Mouse (Mus musculus): ENCODE measurements around the gene Lmod1.

The Lmod1 gene

GRCm38 (mm10) chr1:135374868-135375581, 50.4 kb downstream of the Lmod1 start, which contains the start of gene Shisa4:
TSS of gene Shisa4 (minus strand) at chr1:135375237.
- ChIA-PET CTCF (interaction anchor here in 2 of 4 experiments (0.6 to 1.3 kb wide), 5 partner anchors 20 to 306 kb away, joined by 3 read pairs; partner anchors contain the start of gene Ptpn7 (in 1 of the 2)), POLR2A (interaction anchor here (0.6 to 2.6 kb wide), 11 partner anchors 9 to 597 kb away, joined by 3 to 9 read pairs (median 4); partner anchors contain the start of gene Timm17a (in 1 of the 4))

GRCm38 (mm10) chr1:135378576-135378975, 54.0 kb downstream of the Lmod1 start:
- ChIA-PET POLR2A (interaction anchor here in 2 of 4 experiments (0.9 to 2.2 kb wide), 3 partner anchors 10 to 122 kb away, joined by 3 to 4 read pairs (median 3); no protein-coding TSS in a partner anchor), CTCF (interaction anchor here in 3 of 4 experiments (0.6 to 2.3 kb wide), 5 partner anchors 122 to 392 kb away, joined by 3 to 6 read pairs (median 3); no protein-coding TSS in a partner anchor)

- ChIA-PET CTCF (interaction anchor here (0.6 to 2.3 kb wide), 6 partner anchors 122 to 392 kb away, joined by 3 to 6 read pairs (median 3); no protein-coding TSS in a partner anchor), POLR2A (interaction anchor here in 3 of 4 experiments (0.9 to 2.2 kb wide), 4 partner anchors 10 to 207 kb away, joined by 3 to 4 read pairs (median 4); no protein-coding TSS in a partner anchor)
These were observed 54.4 kb downstream of the Lmod1 start for GRCm38 (mm10) chr1:135379048-135379447.

GRCm38 (mm10) chr1:135380071-135380991, 55.7 kb downstream of the Lmod1 start:
- ChIA-PET POLR2A (interaction anchor here (0.6 to 2.2 kb wide), 18 partner anchors 9 to 361 kb away, joined by 3 to 4 read pairs (median 3); partner anchors contain the start of genes Elf3 (in 1 of the 4) and Lmod1 (in 1 of the 4)), CTCF (interaction anchor here (0.5 to 2.3 kb wide), 21 partner anchors 8 to 1387 kb away, joined by 3 to 9 read pairs (median 4); no protein-coding TSS in a partner anchor)

GRCm38 (mm10) chr1:135381560-135381959, 57.0 kb downstream of the Lmod1 start:
- ChIA-PET CTCF (interaction anchor here in 2 of 4 experiments (0.7 to 3.0 kb wide), 10 partner anchors 9 to 317 kb away, joined by 3 to 25 read pairs (median 4); partner anchors contain the start of gene Rnpep (in 1 of the 2)), POLR2A (interaction anchor here in 3 of 4 experiments (0.5 to 1.5 kb wide), 5 partner anchors 13 to 441 kb away, joined by 3 to 4 read pairs (median 3); partner anchors contain the start of gene Elf3 (in 1 of the 3))

- POLR2A ChIA-PET: interaction anchor here in 2 of 4 experiments (0.9 to 2.8 kb wide), 3 partner anchors 9 to 10 kb away, joined by 3 to 8 read pairs (median 4); partner anchors contain the start of gene Shisa4 (in 1 of the 2)
These were observed 59.6 kb downstream of the Lmod1 start for GRCm38 (mm10) chr1:135384171-135384570.

GRCm38 (mm10) chr1:135385161-135385560, 60.6 kb downstream of the Lmod1 start:
- ChIA-PET POLR2A (interaction anchor here in 1 of 4 experiments (2.8 kb wide), 1 partner anchor 9 kb away, joined by 8 read pairs; no protein-coding TSS in a partner anchor), CTCF (no interaction called here)

More at GRCm38 (mm10) chr1:135384171-135384570, 59.6 kb downstream of the Lmod1 start:
- CTCF ChIA-PET: interaction anchor here in 1 of 4 experiments (0.9 to 3.0 kb wide), 2 partner anchors 160 to 212 kb away, joined by 3 to 25 read pairs; no protein-coding TSS in a partner anchor

- CTCF ChIA-PET: interaction anchor here in 1 of 4 experiments (0.5 to 0.9 kb wide), 3 partner anchors 19 to 141 kb away, joined by 3 to 5 read pairs (median 3); no protein-coding TSS in a partner anchor
- POLR2A ChIA-PET: interaction anchor here in 1 of 4 experiments (1.7 kb wide), 1 partner anchor 8 kb away, joined by 3 read pairs; no protein-coding TSS in a partner anchor
These were observed 74.9 kb downstream of the Lmod1 start for GRCm38 (mm10) chr1:135399466-135399865.

- POLR2A ChIA-PET: interaction anchor here in 1 of 4 experiments (1.3 to 2.5 kb wide), 2 partner anchors 13 to 143 kb away, joined by 3 to 8 read pairs; partner anchors contain the start of gene Elf3
- CTCF ChIA-PET: interaction anchor here in 1 of 4 experiments (0.7 kb wide), 1 partner anchor 139 kb away, joined by 3 read pairs; no protein-coding TSS in a partner anchor
These were observed 77.0 kb downstream of the Lmod1 start for GRCm38 (mm10) chr1:135401452-135402110.

- CTCF ChIA-PET: interaction anchor here in 1 of 4 experiments (1.4 kb wide), 1 partner anchor 265 kb away, joined by 3 read pairs; no protein-coding TSS in a partner anchor
- POLR2A ChIA-PET: interaction anchor here in 3 of 4 experiments (0.5 to 3.3 kb wide), 9 partner anchors 10 to 247 kb away, joined by 3 to 13 read pairs (median 4); partner anchors contain the start of gene Elf3 (in 1 of the 3)
These were observed 80.7 kb downstream of the Lmod1 start for GRCm38 (mm10) chr1:135405356-135405755.

- ChIA-PET POLR2A (interaction anchor here in 3 of 4 experiments (0.8 to 1.0 kb wide), 5 partner anchors 9 to 335 kb away, joined by 3 to 6 read pairs (median 3); no protein-coding TSS in a partner anchor), CTCF (interaction anchor here in 3 of 4 experiments (0.6 to 1.4 kb wide), 6 partner anchors 8 to 296 kb away, joined by 3 read pairs; no protein-coding TSS in a partner anchor)
These were observed 84.4 kb downstream of the Lmod1 start for GRCm38 (mm10) chr1:135408973-135409372.

- ChIA-PET POLR2A (interaction anchor here in 1 of 4 experiments (0.5 to 1.6 kb wide), 5 partner anchors 12 to 710 kb away, joined by 3 to 4 read pairs (median 3); no protein-coding TSS in a partner anchor), CTCF (interaction anchor here in 1 of 4 experiments (0.6 to 1.4 kb wide), 2 partner anchors 259 to 423 kb away, joined by 3 to 6 read pairs; no protein-coding TSS in a partner anchor)
These were observed 86.4 kb downstream of the Lmod1 start for GRCm38 (mm10) chr1:135410967-135411366.

- ChIA-PET POLR2A (interaction anchor here in 1 of 4 experiments (1.6 kb wide), 1 partner anchor 19 kb away, joined by 4 read pairs; no protein-coding TSS in a partner anchor), CTCF (no interaction called here)
These were observed 87.5 kb downstream of the Lmod1 start for GRCm38 (mm10) chr1:135412130-135412529.

- POLR2A ChIA-PET: interaction anchor here in 1 of 4 experiments (0.7 kb wide), 1 partner anchor 15 kb away, joined by 3 read pairs; no protein-coding TSS in a partner anchor
- CTCF ChIA-PET: no interaction called here
These were observed 89.4 kb downstream of the Lmod1 start for GRCm38 (mm10) chr1:135413996-135414395.

Data from embryonic stem cell, embryonic (primary cell).